Mouse (Mus musculus): ENCODE measurements around the gene Zfp385b.

Zfp385b gene

GRCm38 (mm10) chr2:77691174-77691573 is 128.3 kb downstream of the Zfp385b start:
- DNase-seq = no peak

DNA sequence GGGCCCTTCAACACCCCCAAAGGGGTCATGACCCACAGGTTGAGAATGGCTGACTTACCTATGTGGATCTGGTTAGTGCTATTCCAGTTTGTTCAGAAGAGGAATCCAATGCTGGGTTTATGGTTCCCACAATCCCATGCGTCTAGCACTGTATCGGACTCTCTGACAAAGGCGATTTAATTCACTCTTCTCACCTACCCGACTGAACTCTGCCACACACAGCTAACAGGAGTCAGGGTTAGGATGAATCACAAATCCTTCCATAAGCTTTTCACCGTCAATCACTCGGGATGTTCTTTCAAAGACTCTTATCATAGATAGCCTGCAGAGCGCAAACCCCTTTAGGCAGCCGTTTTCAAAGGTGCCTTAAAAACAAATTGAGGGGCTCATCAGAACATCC is 129.1 kb downstream of the Zfp385b start:
- no peak for DNase-seq

DNA sequence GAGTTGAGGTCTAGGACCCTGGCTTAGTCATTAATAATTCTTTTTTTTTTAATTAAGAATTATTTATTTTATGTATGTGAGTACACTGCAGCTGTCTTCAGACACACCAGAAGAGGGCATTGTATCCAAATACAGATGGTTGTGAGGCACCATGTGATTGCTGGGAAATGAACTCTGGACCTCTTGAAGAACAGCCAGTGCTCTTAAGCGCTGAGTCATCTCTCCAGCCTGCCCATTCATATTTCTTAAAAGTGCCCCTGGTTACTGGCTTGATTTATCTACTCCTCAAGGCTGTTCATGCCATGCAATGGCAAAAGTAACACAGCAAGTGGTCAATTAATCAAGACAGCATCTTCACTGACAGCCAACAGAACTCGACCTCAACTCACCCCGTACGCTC is 130.8 kb downstream of the Zfp385b start:
- peak; percentile 10 for DNase-seq

- no peak for DNase-seq
Measured at GRCm38 (mm10) chr2:77684088-77684487, 135.4 kb downstream of the Zfp385b start.

GRCm38 (mm10) chr2:77682205-77682604 is 137.2 kb downstream of the Zfp385b start:
- no peak for DNase-seq

DNA sequence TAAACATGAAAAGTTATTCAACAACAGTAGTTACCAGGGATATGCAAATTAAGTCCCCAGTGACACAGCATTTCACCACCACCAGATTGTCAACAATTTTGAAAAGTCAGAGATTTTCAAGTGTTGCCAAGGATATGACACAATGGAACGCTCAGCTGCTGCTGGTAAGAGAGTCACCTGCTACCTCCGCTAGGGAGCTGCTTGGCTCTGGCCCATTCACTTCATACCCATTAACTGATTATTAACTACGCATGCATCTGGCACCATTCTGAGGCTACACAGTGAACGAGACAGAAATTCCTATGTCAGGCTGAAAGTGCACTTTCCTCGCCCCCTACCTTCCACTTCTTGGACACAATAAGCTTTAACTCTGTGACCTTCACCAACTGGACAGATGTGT is 137.7 kb downstream of the Zfp385b start:
- peak; percentile 69 for DNase-seq

DNA sequence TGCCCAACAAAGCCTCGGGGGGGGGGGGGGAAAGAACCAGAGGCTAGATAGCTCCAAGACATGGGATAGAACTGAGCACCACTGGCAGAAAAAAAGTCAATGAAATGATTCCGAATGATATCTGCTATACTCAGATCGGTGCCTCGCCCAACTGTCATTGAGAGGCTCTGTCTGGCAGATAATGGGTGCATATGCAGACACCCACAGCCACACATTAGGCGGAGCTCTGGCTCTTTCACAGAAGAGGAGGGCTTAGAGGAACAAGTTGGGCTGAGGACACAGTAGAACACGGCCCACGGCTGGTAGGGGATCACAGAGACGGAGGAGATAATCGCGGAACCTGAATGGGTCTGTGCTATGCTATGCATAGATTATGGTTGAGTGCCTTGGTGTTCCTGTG is 145.7 kb downstream of the Zfp385b start:
- DNase-seq = no peak

DNA sequence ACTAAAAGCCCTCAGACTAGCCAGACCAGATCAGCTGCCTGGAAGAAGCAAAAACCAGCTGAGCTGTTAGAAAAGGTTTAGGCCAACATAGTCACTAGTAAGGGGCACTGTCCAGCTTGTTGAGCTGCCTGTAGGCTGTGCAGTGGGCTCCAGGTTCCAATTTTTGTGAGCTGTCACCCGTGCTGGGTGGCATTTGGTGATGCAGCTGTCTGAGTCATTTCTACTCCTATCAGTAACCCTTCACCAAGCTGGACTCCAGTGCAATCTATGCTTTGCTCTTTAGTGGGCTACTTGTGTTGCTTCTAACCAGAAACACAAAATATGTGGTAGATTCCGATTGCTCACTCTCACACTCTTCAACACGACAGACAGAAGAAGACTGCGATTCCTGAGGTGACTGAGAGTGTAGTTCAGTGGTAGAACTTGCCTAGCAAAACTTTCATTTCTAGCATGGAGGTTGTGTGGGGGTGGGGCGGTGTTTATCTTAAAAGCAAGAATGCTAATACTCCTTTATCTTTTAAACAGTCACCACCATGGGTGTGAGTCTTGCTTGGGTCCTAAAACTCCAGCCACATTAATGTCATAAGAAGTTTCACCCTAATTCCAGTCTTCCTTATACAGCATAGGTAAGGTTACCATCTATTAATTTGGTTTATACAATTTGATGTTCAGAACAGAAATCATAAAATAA is 147.1 kb downstream of the Zfp385b start:
- DNase-seq = no peak

DNA sequence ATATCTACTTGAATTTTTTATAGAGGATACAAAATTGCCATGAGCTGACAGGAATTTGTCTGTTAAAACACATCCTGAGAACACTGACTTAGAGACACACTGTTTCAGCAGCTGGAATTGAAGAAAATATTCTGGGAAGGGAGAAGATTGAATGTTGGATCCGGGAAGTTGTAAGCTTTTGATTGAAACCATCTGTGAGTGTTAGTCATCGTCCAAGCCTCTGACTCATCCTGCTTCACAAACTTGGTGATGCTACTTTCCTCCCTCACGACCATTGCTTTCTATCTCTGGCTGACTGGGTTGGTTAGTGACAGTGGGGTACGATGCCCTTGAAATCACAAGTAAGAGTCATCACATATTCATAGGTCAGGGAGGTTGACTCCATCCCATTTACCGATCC is 157.3 kb downstream of the Zfp385b start:
- peak; percentile 7 for DNase-seq

GRCm38 (mm10) chr2:77653686-77654085 is 165.8 kb downstream of the Zfp385b start:
- no peak for DNase-seq

- DNase-seq = no peak
Measured at GRCm38 (mm10) chr2:77641521-77642170, 177.8 kb downstream of the Zfp385b start.

GRCm38 (mm10) chr2:77639993-77640392 is 179.4 kb downstream of the Zfp385b start:
- DNase-seq = no peak

GRCm38 (mm10) chr2:77631606-77632005 is 187.8 kb downstream of the Zfp385b start:
- DNase-seq = no peak

DNA sequence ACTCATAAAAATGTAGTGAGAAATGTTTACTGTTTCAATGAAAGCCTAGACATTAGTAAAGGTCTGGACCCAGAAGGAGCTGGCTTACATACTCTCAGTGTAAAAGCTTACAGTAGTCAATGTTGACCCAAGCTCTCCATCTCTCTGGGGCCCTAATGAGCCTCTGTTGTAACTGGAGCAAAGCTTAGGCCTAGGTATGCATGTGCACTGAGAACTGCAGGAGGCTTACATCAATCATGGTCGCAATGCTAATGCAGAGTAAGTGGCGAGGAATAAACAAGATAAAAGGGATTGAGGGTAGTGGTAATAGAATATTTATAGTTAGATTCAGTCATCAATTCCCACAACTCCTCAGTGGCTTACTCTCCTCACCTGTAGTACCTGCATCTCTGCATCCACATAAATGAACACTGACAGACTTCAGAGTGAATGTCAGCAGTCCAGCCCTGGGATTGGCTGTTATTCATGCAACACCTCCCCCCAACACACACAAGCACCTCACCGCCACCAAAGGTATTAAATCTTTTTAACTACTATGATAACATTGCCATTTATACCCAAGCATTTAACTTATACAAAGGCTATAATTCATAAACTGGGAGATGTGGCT is 191.7 kb downstream of the Zfp385b start:
- no peak for DNase-seq

DNA sequence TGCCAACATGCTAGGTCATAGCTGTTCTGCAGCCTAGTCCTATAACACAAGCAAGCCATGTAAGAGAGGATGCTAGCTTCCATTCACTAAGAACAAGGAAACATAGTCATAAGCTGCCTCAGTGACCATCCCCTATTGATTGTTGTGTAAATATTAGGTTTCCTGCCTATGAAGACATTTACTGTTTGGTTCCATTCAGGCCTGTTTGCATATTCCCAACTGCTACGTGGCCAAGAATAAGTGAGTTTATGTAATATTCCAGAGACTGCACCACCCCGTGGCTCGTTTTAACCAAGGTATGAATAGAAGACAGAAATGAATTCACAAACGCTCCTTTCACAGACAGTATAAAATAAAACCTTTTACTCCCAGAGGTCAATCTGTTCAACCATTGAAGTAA is 200.8 kb downstream of the Zfp385b start:
- DNase-seq = no peak

- no peak for DNase-seq
Measured at GRCm38 (mm10) chr2:77610303-77610991, 209.0 kb downstream of the Zfp385b start.

DNA sequence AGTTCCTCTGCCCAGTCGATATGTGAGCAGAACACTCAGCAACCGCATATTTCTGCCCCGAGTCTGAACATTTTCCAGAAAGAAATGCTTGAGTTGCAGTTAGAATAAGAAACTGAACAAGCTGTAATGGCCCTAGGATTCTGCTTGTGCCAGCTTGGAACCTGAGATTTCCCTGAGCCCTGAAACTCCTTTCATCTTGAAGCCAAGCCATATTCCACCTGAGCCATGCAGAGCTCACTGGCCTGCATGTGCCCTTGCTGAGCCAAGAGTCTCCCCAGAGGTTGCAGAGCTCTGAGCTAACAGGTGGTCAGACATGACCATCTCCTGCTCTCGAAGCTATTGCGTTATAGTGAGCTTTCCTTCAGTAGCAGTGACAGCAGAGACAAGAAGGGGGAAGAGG is 210.0 kb downstream of the Zfp385b start:
- no peak for DNase-seq

GRCm38 (mm10) chr2:77608666-77609065 is 210.8 kb downstream of the Zfp385b start:
- no peak for DNase-seq

DNA sequence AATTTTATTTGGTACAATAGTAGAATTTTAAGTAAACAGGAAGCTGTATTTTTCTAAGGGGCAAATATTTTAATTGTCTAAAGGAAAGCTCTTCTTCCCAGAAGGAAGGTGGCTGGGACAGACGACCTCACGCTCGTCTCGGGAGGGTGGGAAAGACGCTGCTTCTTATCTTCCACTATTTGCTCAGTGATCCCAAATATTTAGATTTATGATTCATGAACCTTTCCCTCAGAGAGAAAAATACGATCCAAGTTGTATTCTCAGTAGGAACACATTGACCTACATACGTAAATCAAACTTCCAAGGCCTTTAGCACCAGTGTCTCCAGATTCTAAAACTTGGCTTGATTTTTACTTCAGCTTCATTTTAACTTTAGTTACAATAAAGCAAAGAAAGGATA is 226.0 kb downstream of the Zfp385b start:
- DNase-seq = peak; percentile 6

DNA sequence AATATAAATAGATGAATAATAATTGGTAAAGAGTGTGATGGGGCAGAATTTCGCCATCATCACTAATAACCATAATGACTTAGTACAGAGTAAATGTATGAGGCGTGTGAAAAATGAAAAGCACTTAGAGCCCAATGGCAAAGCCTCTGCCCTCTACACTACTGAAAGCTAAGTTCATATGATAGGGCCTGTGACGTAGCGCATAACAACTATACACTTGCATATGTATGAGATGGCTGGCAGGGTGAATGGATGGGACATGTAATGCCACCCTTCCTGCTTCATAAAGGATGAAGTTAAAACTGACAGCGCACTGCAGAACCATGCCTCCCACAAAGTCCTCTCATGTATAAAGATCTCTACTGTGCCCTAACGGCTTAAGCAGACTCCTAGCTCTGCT is 226.9 kb downstream of the Zfp385b start:
- no peak for DNase-seq

DNA sequence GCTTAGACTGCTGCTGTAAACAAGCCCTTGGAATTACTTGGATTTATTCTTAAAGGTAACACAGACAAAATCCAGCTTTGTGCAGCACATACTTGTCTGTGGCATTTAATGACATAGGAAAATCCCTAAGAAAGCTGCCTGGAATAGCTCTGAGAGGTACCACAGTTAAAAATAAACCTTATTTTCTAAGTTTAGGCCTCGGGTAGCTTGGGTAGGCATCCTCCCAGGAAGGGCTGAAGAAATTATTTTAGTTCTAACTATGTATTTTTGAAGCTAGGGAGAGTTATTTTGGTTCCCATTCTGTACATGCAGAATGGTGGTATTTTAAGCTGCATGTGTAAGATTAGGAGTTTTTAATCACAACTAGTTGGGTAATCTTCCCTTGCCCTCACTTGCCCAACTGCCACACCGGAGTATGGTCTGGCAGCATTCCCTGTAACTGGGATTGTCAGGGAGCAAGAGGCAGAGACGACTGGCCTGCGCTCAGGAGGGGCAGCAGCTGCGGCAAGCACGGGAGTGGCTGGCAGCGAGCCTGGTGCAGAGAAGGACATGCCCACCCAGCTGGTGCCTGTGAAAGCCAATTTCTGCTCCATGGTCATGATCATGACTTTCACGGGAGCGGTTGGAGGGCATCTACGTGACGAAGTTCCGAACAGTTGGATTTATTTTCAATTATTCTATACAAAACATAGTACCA is 230.1 kb downstream of the Zfp385b start:
- DNase-seq = no peak

- no peak for DNase-seq
Measured at GRCm38 (mm10) chr2:77587387-77587786, 232.1 kb downstream of the Zfp385b start.
